Mouse (Mus musculus): Measurements from ENCODE around the gene Gas2l1. TPM values are rescaled to one million over a fixed set of nuclear protein-coding genes. Genes with fewer than 3 reads are reported as not detected.
A peak's percentile ranks its signal among the peaks of the same experiment; 100 is the strongest.

Gene Gas2l1
- total RNA-seq, 4 experiments from 2014 or later = 2.4 to 3.8 (median 3.1) TPM

DNA sequence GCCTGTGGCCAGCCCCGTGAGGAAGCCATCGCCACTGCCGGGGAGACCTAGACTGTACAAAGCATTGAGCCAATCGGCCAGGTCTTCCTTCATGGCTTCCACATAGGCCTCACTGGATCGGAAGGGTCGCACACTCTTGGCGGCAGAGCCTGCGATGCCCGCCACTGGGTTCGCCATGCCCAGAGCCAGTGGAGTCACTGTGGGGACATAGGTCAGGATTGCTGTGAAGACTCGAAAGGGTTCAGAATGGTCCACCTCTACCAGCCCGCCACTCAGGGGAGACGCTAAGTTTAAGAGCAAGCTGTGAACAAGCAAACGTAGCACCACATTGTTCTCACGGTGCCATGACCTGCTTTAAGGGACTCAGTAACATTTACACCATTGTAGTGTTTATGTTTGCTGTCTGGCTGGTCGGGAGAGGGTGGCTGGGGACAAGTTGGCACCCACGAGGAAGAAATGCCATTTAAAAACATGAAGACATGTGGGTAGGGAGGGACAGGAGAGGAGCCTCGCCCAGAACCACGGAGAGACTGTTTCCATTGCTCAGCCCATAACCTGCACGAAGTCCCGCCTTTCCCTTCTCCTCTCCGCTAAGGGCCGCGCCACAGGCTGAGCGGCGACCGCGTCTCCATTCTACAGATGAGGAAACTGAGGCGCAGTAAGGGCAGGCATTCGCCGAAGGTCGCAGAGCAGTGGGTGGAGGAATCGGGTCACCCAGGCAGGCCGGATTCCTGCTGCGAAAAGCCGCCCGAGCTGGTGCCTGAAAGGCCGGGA is 658 bp downstream of the Gas2l1 start:
- DNase-seq (ENCODE audit: low spot score in 2 of 2) = no peak

GRCm38 (mm10) chr11:5063561-5064281 is 1.4 kb downstream of the Gas2l1 start:
- DNase-seq (ENCODE audit: low spot score in 2 of 2) = no peak

DNA sequence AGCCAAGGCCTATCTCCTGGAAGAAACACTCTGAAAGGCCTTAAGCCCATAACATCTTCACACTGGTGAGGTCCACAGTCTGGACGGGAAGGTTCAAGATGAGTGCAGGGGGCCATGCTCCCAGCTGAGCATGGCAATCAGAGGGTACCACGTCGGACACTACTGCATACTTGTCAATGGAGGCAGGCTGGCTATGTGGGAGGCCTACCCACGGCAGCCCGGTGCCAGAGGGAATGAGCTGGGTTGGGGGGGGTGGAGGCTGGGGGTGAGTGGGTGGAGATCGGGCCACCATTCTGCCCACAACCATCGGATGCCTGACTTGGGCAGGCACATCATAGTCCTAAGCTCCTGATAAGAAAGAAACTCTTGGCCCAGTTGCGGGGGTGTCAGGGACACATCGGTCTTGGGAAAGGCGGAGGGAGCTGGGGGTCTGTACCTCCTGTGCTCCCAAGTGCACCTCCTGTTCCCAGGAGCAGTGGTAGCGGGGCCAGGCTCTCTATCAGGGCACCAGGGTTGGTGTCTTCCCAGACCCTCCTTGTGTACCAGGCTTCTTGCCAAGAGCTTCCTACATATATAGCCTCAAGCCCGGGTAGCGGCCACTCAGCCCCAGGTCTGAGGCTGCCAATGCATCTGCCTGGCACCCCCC is 2.1 kb downstream of the Gas2l1 start:
- DNase-seq (ENCODE audit: low spot score in 2 of 2) = no peak

GRCm38 (mm10) chr11:5062326-5062725 is 2.8 kb downstream of the Gas2l1 start:
- no peak for DNase-seq (ENCODE audit: low spot score in 2 of 2)

- peak; percentile 90 to 91 for DNase-seq (ENCODE audit: low spot score in 2 of 2)
Measured at GRCm38 (mm10) chr11:5061413-5062139, 3.6 kb downstream of the Gas2l1 start.

DNA sequence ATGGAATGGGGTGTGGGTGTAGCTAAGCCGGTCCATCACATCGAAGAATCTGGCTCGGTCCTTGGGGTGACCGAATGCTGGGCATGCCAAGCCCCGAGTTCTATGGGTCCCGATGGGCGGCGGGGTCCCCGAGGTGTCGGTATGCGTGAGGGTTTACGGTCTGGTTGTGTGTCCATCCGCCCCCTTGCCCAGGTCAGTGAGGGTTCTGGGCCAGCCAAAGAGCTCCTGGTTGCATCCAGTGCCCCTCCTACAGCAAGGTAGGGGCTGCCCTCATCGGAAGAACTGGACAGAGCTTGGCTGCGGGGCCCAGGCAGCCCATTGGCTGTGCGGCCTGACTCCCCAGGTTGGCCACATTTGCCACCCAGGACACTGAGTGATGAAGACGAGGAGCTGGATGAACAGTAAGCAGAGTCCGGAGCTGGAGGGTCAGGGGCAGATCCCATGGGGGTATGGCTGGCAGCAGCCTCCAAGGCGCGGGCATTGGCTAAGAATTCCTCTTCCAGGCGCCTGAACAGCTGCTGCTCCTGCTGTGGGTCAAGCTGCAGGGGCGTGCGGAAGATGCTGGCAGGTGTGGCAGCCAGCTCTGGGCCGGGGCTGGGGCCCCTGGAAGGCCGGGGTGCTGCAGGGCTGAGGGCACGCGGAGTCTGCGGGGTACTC is 4.2 kb downstream of the Gas2l1 start:
- DNase-seq (ENCODE audit: low spot score in 2 of 2) = no peak

DNA sequence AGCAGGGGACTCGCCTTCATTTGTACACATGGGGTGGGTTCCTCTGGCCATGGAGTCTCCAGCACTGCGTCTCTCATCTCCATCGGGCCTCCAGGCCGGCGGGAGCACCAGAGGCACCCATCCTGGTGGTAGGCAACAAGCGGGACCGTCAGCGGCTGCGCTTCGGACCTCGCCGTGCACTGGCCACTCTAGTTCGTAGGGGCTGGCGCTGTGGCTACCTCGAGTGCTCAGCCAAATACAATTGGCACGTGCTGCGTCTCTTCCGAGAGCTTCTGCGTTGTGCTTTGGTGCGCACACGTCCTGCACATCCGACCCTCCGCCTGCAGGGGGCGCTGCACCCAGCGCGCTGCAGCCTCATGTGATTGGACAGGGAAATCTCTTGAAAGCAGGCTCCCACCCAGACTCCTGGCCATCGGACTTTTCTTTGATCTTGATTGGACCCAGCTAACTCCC is 5.4 kb downstream of the Gas2l1 start:
- DNase-seq (ENCODE audit: low spot score in 2 of 2) = no peak

- DNase-seq (ENCODE audit: low spot score in 2 of 2) = no peak
Measured at GRCm38 (mm10) chr11:5059230-5059629, 5.9 kb downstream of the Gas2l1 start.

DNA sequence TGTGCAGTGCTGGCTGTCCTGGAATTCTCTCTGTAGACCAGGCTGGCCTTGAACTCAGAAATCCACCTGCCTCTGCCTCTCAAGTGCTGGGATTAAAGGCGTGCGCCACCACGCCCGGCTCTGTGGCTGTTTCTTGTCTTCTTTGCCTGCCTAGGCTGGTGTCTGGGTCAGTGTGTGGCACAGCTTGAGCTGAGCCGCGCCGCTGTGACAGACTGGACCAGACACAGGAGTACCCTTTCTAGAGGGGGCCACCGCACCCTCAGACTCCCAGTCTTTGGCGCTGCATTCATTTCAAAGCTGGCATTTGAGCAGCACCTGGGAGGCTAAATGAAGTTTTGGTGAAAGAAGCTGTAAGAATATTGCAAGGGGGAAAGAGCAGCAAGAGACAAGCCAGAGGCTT is 6.3 kb downstream of the Gas2l1 start:
- DNase-seq (ENCODE audit: low spot score in 2 of 2) = no peak

DNA sequence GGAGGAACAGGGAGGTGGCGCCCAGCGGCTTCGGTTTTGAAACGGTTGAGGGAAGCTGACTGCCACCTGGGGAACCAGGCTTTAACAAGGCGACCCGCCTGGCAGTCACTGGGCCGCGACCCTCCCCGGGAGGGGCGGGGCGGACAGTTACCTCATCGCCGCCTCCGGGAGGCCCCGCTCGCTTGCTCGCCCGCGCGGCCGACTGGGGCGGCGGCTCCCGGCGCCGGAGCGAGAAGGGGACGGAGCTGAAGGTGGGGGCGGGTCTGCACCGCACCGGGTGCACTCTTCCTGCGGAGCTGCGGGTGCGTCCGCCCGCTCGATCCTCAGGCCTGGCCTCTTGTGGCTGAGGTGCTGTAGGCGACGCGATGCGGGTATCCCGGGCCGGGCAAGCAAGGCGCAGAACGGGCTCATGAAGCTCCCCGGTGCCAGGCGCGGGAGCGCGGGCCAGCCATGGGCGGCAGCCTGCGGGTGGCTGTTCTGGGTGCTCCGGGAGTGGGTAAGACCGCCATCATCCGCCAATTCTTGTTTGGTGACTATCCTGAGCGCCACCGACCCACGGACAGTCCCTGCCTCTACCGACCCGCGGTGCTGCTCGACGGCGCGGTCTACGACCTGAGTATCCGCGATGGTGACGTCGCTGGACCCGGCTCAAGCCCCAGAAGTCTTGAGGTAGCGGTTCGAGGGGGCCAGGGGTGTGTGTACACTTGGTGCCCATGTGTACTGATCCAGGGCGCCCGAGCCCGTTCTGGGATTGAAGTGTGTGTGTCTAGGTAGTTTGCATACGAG is 7.1 kb downstream of the Gas2l1 start, which contains the start of gene Rasl10a:
TSS of gene Rasl10a (plus strand) at position 273 of the 786 bp plus-strand sequence.
- no peak for DNase-seq (ENCODE audit: low spot score in 2 of 2)

- no peak for DNase-seq (ENCODE audit: low spot score in 2 of 2)
Measured at GRCm38 (mm10) chr11:5057541-5057855, 7.6 kb downstream of the Gas2l1 start.

DNA sequence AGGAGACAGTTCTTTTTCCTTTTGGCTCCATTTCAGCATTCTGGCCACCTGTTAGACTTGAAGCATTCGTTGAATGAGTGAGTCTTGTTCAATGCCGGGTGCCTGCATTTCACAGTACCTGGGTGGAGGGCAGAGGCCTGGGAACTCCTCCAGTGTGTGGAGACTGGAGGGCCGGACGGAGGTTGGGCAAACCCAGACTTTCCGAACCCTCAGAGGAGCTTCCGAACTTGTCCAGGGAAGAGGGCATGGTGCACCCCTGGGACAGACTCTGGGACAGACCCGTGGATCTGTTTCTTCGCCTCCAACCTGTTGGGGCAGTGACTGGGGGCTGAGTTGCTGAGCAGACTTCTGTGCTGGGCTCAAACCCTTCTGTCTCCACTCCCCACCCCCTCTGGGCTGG is 8.1 kb downstream of the Gas2l1 start:
- no peak for DNase-seq (ENCODE audit: low spot score in 2 of 2)

GRCm38 (mm10) chr11:5055945-5056938 is 8.9 kb downstream of the Gas2l1 start:
- no peak for DNase-seq (ENCODE audit: low spot score in 2 of 2)

- no peak for DNase-seq (ENCODE audit: low spot score in 2 of 2)
Measured at GRCm38 (mm10) chr11:5054874-5055273, 10.3 kb downstream of the Gas2l1 start.

DNA sequence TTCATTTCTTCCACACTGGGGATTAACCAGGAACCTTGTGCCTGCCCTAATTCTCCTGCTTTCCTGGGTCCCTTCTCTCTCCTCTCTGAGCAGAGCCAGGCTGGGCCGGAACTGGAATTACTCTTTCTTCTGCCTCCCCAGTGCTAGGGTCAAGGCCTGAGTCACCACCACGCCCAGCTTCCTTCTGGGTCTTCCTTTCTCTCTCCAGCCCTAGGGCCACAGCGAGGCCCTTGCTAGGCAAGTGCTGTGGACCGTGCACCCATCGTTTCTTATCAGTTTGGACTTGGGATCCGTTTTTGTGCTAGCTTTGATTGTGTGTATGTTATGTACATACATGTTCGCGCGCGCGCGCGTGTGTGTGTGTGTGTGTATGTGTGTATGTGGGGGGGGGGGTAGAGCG is 11.0 kb downstream of the Gas2l1 start:
- DNase-seq (ENCODE audit: low spot score in 2 of 2) = no peak

- DNase-seq (ENCODE audit: low spot score in 2 of 2) = no peak
Measured at GRCm38 (mm10) chr11:5052200-5052854, 12.8 kb downstream of the Gas2l1 start.

DNA sequence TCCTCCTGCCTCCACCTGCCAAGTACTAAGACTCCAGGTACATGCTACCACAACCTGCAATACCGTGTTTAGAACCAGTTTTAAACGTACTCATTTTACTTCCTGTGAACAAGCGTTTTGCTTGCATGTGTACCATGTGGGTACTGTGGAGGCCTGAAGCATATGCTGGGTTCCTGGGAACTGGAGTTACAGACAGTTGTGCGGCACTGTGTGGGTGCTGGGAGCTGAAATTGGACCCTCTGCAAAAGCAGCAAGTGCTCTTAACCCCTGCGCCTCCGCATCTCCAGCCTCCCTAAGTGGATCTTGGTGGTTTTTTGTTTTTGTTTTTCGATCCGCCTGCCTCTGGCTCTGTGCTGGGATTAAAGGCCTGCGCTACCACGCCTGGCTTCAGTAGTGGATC is 13.5 kb downstream of the Gas2l1 start:
- DNase-seq (ENCODE audit: low spot score in 2 of 2) = no peak

DNA sequence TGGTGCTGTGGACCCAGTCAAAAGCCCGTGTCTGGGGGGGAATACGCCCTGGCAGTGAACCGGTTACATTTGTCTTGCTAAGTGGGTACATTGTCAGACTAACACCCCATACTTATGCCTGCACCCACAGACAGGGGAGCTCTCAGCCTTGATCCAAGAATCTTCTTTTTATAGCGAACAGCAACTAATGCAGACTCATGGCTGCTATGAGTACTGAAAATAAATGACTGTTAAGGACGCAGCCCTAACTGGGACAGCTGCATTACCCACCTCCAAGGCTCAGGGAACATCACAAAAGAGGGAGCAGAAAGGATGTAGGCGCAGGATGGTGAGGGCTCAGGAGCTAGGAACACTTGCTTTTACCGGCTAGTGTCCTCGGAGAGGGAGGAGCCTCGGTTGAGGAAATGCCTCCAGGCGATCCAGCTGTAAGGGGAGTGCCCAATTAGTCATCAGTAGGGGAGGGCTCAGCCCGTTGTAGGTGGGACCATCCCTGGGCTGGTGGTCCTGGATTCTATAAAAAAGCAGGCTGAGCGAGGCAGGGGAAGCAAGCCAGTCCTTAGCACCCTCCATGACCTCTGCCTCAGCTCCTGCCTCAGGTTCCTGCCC is 18.7 kb downstream of the Gas2l1 start:
- no peak for DNase-seq (ENCODE audit: low spot score in 2 of 2)

All from gastrocnemius, adult 8-10 months (tissue).